In genomic region chr9:77910270-77911240, GRCm38 (mm10) we compare ENCODE assay signal across 8 mouse cellular contexts. TPM values are rescaled to one million over a fixed set of nuclear protein-coding genes. Genes with fewer than 3 reads are reported as not detected.
DNase-seq lines count a peak whose midpoint lies in the region; ATAC-seq lines count a peak whose summit lies in the region.

No protein-coding gene starts in this region.

- H3K9ac ChIP-seq in hindbrain, embryonic 13.5 days = peak overlapping the region; percentile 84

- peak; percentile 97 for ATAC-seq in hindbrain, embryonic 13.5 days (ENCODE audit: low FRiP score)

- H3K4me2 ChIP-seq in hindbrain, embryonic 13.5 days = peak overlapping the region; percentile 66

- peak; percentile 86 for DNase-seq in R1 (ENCODE audit: low read depth, low spot score)
- peak; percentile 88 to 92 for DNase-seq in cerebellum, postnatal 14 days
- DNase-seq in frontal cortex, postnatal 14 days (ENCODE audit: low spot score in 2 of 2) = peak; percentile 70 to 77
- DNase-seq in layer of hippocampus, postnatal 14 days (ENCODE audit: low spot score in 2 of 2) = peak; percentile 80 to 86
- peak; percentile 97 for DNase-seq in lung, postnatal 10 days
- DNase-seq in ovary, postnatal 14 days (ENCODE audit: low spot score) = peak; percentile 89
- DNase-seq in thymus, postnatal 10 days (ENCODE audit: low spot score in 2 of 2) = peak; percentile 84 to 87

- peak overlapping the region; percentile 94 for H3K27ac ChIP-seq in hindbrain, embryonic 13.5 days

- H3K36me3 ChIP-seq in hindbrain, embryonic 13.5 days = no peaks in the 10 kb centered on the region

- WGBS in hindbrain, embryonic 13.5 days = under 1% methylated on average over 67 of the region's 68 CpGs

- peak overlapping the region; percentile 70 for H3K4me3 ChIP-seq in hindbrain, embryonic 13.5 days

- H3K9me3 ChIP-seq in hindbrain, embryonic 13.5 days = no peaks in the 10 kb centered on the region

- H3K27me3 ChIP-seq in hindbrain, embryonic 13.5 days = no peaks in the 10 kb centered on the region

- H3K4me1 ChIP-seq in hindbrain, embryonic 13.5 days (replicated peaks) = peaks cover 18% of the 10 kb centered on the region

RNA-seq across cellular contexts. Expression of gene Elovl5, which starts 6.6 kb away (rescaled TPM):
- polyA plus RNA-seq in hindbrain, embryonic 13.5 days (2015; fragmentation: Nextera tagmentation; extraction: Ambion mirVana) = 56.6 and 58.5 TPM in 2 replicates
- 10 to 100 TPM; 89.1 to 89.5 TPM for total RNA-seq in layer of hippocampus, postnatal 14 days (2021)

Comparison
In these comparisons a context has a peak if more than half of its experiments do, and no peak if none do; other contexts are left out.
1. Peak in every context shown above with its lines: DNase-seq, ATAC-seq, H3K4me3 ChIP-seq and H3K27ac ChIP-seq.